Mouse (Mus musculus): ENCODE results near the gene Cyth1.

GRCm38 (mm10) chr11:118266666-118267046 lies 18.3 kb upstream of the Cyth1 start:
- TF ChIP-seq POLR2A (IDR thresholded peaks at IDR 0.05; ENCODE audit: insufficient read depth, low read length) (no peak), CTCF (IDR thresholded peaks at IDR 0.05; ENCODE audit: low read depth, low read length) (no peak), EP300 (IDR thresholded peaks at IDR 0.05; ENCODE audit: insufficient read depth, low read depth, low read length) (no peak)

Data from ES-Bruce4 (cell line).